Mouse (Mus musculus): ENCODE data around the gene Txnrd2.

DNA sequence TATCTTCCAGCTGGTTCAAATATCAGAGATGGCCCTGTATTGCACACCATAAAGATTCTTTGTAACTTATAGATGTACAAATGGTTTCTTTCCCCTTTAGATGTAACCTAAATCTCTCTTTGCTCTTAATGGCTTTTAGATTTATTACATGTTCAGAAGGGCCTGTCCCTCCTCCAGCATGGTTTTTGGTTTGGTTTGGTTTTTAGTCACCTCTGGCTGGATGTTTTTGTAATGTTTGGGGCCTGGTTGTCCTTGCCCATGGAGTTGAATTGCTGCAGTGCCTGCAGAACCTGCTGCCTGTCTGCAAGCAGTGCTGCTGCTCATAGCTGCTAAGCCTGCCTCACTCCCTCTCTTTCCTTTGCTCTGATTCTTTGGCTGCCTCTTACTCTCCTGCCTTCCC, 21.1 kb downstream of the Txnrd2 start:
- TF ChIP-seq CTCF (IDR thresholded peaks at IDR 0.05; ENCODE audit: borderline replicate concordance, insufficient read depth, low read length) (no peak), POLR2A (IDR thresholded peaks at IDR 0.05; ENCODE audit: low read depth, low read length) (no peak)

Data from embryonic fibroblast, embryonic 13.5 days (primary cell).